Mouse (Mus musculus) c-Kit-negative CD71-positive TER-119-positive erythroid progenitor cells, embryonic 14.5 days (primary cell): ENCODE measurements around the gene Pls1.

Experiments used
- DNase-seq: peaks from one replicate; pipeline ENCODE4 v3.0.0-alpha.2; 2013; ENCODE audit warnings: low read depth, low spot score

The Pls1 gene

DNA sequence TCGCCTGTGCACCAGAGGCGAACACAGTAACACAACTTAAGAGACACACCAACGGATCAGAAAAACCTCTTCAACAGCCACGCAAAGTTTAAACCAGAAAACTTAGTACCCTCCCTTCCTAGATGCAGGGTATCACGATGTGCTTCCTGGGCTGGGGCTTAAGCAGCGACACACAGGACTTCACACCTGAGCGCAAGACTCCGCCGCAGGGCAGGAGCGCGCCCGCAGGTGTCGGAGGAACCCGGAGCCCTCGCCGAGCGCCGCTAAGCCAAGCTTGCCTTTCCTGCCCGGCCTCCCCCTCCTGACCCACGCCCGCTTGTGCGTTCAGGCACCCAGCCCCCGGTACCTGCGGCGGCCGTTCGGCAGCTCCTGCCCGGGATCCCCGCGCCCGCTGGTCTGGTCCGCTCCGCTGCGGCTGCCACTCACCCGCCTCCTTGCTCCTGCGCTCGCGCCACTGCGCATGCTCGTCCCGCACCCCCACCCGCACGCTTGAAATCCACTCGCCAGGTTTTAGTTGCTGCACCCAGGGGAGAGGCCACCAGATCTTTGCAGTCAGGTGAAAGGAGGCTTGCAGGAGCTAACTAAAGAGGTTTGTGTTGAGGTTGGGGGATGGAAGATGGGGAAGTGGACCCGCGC, at the start of gene Pls1:
Gene Pls1 (minus strand): TSS at position 487 of the 636 bp plus-strand sequence.
- DNase-seq, result no peak

DNA sequence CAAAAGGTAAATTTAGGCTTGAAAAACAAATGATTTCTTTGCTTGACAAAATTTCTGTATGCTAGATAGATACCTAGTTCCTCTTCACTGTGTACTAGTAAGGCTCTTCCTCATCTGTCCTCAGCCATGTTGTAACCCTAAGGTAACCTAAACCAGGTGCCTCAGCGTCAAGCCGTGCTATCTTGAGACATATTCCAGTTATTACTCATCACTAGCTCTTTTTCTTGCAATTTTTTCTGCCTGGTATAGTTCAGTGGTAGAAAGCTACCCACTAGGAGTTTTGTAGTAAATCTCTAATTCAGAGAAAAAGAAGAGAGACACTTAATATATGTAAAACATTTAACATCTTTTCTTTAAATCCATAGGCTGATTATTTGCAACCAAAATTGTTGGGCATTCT, 37.6 kb upstream of the Pls1 start:
- no peak for DNase-seq

GRCm38 (mm10) chr9:95878246-95878645, 33.1 kb upstream of the Pls1 start:
- DNase-seq, result no peak

- DNase-seq, result peak; percentile 47
Measured at GRCm38 (mm10) chr9:95858027-95858570, 13.0 kb upstream of the Pls1 start.

GRCm38 (mm10) chr9:95857414-95858026, 12.4 kb upstream of the Pls1 start, which contains the start of gene Atr:
Atr (plus strand) TSS chr9:95857597.
- peak; percentile 90 for DNase-seq

- no peak for DNase-seq
Measured at GRCm38 (mm10) chr9:95856004-95856403, 10.9 kb upstream of the Pls1 start.

- DNase-seq, result no peak
Measured at GRCm38 (mm10) chr9:95854891-95855290, 9.8 kb upstream of the Pls1 start.

- peak; percentile 69 for DNase-seq
Measured at GRCm38 (mm10) chr9:95852896-95853295, 7.8 kb upstream of the Pls1 start.

- no peak for DNase-seq
Measured at GRCm38 (mm10) chr9:95851671-95852070, 6.6 kb upstream of the Pls1 start.

GRCm38 (mm10) chr9:95845711-95846110, 600 bp upstream of the Pls1 start:
- no peak for DNase-seq

- DNase-seq, result no peak
Measured at GRCm38 (mm10) chr9:95839424-95839823, 5.7 kb downstream of the Pls1 start.

DNA sequence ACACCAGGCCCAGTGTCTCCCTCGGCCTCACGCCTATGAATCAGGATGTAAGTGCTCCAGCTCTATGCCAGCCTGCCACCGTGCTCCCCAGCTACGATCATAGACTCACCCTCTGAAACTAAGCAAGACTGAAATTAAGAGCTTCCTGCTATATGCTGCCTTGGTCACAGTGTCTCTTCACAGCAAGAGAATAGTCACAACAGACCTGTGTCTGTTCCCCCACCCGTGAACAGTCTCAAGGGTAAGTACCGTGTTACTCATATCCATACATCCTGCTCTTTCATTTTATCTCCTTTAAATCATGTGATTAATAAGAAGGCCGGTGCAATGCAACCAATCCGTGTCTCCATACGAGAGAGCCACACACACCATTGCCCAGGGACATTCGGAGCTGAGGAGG, 9.4 kb downstream of the Pls1 start:
- no peak for DNase-seq

DNA sequence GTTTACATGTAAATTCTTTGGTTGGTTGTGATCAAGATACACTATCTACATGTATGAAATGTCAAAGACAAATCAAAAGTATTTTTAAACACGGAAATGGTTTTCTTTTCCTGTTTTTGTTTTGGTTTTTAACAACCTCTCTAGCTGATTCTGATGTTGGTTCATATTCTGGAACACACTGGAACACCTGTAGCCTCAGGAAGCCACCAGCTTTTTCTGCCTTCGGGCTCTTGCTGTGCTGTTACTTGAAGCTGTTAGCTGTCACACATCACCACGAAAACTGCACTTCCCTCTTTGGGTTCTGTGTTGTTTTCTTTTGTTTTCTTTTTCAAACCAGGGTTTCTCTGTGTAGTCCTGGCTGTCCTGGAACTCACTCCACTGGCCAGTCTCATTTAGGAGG, 10.3 kb downstream of the Pls1 start:
- no peak for DNase-seq

DNA sequence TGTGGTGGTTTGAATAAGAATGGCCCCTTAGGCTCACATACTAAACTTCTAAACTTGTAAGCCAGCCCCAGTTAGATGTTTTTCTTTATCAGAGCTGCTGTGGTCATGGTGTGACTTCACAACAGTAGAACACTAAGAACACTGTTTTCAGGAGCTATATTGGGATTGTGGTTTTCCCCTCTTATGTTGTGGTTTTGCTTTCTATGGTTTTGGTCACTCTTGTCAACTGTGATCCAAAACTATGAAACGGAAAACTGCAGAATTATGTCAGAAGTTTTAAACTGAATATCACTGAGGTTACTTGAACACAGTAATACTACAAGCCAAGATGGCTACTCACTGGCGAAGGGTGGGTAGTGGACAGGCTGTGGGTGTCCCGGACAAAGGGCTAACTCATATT, 12.4 kb downstream of the Pls1 start:
- DNase-seq, result no peak

- DNase-seq, result no peak
Measured at GRCm38 (mm10) chr9:95827565-95827964, 17.5 kb downstream of the Pls1 start.

DNA sequence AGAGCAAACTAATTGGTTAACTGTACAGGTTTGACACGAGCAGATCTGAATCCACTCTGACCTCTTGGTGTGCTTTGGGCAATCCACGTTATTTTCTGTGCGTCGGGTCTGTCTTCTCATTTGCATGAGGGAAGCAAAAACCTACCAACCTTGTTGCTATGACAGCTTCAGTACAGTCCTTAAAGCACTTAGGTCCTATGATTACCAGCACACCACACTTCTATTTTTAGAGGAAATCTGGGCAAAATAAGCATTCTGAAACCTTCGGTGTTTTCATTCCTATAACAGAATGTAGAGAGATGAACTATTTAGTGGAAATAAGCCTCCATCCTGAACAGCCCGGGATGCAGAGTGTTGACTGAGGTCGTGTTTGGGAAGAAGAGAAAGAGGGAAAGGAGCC, 22.6 kb downstream of the Pls1 start:
- DNase-seq, result no peak

DNA sequence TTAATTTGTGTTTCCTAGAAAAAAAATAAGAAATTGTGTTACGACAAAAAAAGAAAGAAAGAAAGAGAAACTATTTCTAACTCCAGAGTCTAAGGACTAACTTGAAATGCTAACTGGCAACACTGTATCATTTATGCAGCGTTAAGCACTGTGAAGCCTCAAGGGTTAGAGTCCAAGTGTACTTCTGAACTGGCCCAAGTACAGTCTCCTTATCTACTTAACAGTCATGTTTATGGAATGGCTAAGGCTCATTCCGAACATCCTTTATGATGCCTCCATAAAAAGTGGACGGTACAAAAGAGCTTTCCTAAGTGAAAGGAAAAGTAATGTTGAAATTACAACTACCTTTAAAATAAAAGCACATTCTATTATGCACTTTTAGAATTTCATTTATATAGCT, 29.4 kb downstream of the Pls1 start:
- DNase-seq, result no peak

GRCm38 (mm10) chr9:95815015-95815673, 30.0 kb downstream of the Pls1 start:
- DNase-seq, result no peak

- no peak for DNase-seq
Measured at GRCm38 (mm10) chr9:95813721-95814531, 31.2 kb downstream of the Pls1 start.

DNA sequence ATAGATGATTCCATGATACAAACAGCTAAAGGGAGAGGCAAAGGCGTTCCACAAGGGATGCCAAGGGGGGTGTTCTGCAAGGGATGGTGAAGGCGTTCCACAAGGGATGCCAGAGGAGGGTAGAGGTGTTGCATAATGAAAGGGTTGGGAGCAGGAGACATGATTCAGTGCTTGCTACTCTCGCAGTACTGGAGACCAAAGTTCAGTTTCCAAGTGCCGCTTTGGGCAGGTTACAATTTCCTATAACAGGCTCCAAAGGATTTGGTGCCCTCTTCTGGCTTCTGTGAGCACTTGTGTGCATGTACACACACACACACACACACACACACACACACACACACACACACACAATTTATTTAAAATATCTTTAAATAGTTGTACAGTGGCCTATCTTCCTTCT, 33.3 kb downstream of the Pls1 start:
- no peak for DNase-seq

DNA sequence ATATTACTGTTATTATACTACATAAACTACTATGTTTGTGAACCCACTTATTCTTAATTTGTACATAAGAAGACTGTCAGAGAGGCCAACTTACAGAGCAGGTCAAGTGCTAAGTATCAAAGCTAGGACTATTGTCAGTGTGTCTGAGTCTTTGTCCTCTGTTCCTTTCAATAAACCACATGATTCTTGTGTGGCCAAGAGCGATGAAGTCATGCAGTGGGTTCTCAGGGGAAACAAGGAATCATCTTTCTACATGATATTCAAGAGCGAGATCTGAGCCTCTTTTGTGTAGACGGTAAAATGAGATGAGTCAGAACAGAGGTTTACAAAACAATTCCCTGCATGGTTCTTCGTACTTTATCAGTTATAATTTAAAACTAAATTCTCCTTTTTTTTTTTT, 35.5 kb downstream of the Pls1 start:
- DNase-seq, result no peak

- DNase-seq, result no peak
Measured at GRCm38 (mm10) chr9:95805449-95805848, 39.7 kb downstream of the Pls1 start.
